Mouse (Mus musculus) splenic B cell, adult 2 months (primary cell): Measurements from ENCODE around the gene Ctbp2.

Experiments used
- DNase-seq: peaks from one replicate; pipeline ENCODE4 v3.0.0-alpha.2; 2011; ENCODE audit warnings: low read depth, low spot score
- H3K27me3 ChIP-seq: 2 replicates; pipeline ENCODE4 v1.6.1; 2012; ENCODE audit warnings: mild to moderate bottlenecking, low read length, moderate library complexity, mixed read lengths; ENCODE audit not compliant: control insufficient read depth, poor library complexity, insufficient read depth, severe bottlenecking
- H3K36me3 ChIP-seq: 2 replicates; pipeline ENCODE4 v1.6.1; 2012; ENCODE audit warnings: mild to moderate bottlenecking, low read length, moderate library complexity, mixed read lengths; ENCODE audit not compliant: control insufficient read depth, poor library complexity, insufficient read depth, severe bottlenecking

Ctbp2 gene

DNA sequence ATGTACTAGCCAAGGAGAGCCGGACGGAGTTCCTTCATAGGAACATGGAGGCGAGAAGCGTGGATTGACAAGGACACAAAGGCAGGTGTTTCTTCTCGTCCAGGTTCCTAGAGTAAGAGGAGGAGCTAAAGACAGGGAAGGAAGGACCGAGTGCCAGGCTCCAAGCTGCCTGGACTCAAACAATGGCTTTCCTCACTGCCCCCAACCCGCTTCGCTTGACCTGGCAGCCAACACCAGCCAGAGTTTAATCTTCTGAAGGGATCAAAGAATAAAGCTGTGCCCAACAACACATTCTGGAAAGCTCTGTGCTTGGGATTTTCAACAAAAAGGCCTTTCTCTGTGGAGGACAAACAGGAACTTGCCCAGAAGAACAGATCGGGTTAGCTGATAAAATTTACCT lies 70.4 kb downstream of the Ctbp2 start:
- Histone ChIP-seq H3K27me3 (no peaks in the 10 kb centered on the region), H3K36me3 (no peaks in the 10 kb centered on the region)
- no peak for DNase-seq

DNA sequence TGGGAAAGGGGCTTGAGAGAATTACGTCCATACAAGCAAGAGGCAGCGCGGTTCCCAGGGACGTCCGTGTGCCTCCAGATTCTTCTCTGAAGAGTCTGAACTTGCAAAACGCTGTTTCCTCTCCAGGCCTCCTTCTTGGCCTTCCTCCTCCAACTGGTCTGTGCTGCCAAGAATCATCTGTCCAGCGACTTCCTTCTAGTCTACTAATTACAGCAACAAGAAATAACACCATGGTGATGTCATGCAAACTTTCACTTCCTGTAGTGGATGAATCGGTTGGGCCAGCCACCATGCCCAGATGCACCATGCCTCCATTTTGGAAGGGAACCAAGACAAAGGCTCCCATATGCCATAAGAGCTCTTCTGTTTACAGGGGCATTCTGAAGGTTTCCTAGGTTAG lies 71.3 kb downstream of the Ctbp2 start:
- peak; percentile 5 for DNase-seq
- no peaks in the 10 kb centered on the region for H3K36me3 ChIP-seq

DNA sequence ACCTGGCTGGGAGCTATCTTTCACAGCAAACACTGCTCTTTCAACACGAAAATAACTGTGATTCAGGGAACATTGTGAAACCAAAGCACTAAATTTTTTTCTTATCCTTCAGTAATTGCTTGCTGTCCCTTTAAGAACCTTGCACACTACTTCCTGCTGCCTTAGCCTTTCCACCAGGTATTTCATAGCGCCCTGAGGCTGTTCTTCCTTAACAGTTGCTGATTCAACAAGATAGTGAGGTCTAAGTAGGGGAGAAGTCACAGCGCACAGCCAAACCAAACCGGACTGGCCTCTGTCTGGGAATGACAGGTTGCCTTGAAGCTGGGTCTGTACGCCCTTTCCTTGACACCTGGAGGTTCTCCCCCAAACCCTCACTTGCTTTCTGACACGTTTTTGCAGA lies 73.5 kb downstream of the Ctbp2 start:
- H3K36me3 ChIP-seq, result no peaks in the 10 kb centered on the region
- H3K27me3 ChIP-seq, result no peaks in the 10 kb centered on the region

More for the DNA sequence above, 71.3 kb downstream of the Ctbp2 start:
- no peaks in the 10 kb centered on the region for H3K27me3 ChIP-seq

DNA sequence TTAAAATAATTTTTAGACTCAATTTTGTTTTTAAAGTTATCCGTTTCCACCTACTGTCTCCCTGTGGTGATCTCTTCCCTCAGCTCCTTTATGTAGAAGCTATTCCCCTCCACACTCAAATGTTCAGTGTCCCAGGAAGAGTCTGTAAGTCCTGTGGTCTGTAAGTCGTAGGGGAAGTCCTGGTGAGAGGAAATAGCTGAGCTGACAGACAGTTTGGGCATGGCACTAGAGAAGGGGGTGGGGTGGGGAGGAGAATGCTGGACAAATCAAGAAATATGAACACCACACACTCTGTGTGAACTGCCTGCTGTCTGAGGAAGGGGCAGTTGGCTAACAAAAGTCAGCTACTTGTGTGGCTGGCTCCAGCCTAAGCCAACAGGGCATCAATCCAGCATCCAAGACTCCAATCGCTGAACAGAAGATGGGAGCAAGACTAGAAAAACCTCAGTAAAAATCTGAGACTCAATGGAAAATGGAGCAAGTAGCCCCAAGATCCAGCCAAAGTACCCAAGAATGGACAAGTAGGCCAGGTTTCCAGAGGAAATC lies 76.0 kb downstream of the Ctbp2 start:
- H3K27me3 ChIP-seq, result no peaks in the 10 kb centered on the region
- no peak for DNase-seq
- H3K36me3 ChIP-seq, result no peaks in the 10 kb centered on the region

More for the DNA sequence above, 73.5 kb downstream of the Ctbp2 start:
- DNase-seq, result no peak

DNA sequence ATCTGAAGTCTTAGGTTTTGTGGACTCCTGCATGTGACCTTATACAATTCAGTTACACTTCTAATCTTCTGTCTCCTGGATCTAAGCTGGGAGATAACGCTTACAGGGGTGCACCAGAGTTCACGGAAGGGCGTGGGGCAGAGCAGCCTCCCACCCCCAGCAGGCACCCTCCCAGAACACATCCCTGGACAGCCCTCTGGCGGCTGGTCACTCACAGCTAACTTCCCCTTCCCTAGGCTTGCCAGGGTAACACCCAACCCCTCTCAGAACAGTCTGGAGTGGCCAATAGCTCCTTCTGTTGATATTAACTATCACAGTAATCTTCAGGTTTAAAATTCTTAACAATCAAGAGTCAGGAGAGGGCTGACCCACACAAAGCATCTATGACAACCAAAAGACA lies 76.9 kb downstream of the Ctbp2 start:
- Histone ChIP-seq H3K27me3 (no peaks in the 10 kb centered on the region), H3K36me3 (no peaks in the 10 kb centered on the region)
- DNase-seq, result no peak

DNA sequence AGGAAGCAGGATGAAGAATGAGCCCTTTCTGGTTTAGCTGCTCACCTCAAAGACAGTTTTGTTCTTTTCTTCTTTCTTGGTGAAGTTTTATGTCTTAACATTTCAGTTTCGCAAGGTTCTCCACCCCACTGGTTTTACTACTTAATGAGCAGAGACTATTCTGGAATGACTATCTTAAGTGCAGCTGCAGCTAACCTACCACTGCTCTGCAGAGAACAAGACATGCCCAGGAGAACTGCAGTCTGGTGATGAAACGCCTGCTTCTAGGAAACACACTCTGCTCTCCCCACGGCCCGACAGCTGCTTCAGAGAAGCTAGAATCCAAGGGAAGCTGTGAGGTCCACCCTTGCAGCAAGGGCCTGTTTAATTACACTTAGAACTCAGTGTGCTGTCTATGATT lies 79.4 kb downstream of the Ctbp2 start:
- DNase-seq, result no peak
- Histone ChIP-seq H3K36me3 (no peaks in the 10 kb centered on the region), H3K27me3 (no peaks in the 10 kb centered on the region)

DNA sequence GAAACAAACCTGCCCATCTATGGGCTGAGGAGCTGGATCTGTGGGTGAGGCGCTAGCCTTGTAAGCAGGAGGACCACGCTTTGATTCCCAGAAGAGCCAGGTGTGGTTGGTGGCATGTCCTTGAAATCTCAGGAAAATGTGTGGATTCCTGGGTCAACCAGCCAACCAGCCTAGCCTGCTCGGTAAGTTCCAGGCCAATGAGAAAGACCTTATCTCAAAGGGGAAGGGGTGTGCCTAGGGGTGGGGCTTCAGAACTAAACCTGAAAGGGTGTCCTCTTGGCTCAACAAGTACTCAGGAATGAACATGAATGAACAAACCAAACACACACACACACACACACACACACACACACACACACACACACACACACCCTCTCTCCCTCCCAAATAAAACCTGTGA lies 82.4 kb downstream of the Ctbp2 start:
- no peak for DNase-seq
- no peaks in the 10 kb centered on the region for H3K27me3 ChIP-seq
- H3K36me3 ChIP-seq, result no peaks in the 10 kb centered on the region

DNA sequence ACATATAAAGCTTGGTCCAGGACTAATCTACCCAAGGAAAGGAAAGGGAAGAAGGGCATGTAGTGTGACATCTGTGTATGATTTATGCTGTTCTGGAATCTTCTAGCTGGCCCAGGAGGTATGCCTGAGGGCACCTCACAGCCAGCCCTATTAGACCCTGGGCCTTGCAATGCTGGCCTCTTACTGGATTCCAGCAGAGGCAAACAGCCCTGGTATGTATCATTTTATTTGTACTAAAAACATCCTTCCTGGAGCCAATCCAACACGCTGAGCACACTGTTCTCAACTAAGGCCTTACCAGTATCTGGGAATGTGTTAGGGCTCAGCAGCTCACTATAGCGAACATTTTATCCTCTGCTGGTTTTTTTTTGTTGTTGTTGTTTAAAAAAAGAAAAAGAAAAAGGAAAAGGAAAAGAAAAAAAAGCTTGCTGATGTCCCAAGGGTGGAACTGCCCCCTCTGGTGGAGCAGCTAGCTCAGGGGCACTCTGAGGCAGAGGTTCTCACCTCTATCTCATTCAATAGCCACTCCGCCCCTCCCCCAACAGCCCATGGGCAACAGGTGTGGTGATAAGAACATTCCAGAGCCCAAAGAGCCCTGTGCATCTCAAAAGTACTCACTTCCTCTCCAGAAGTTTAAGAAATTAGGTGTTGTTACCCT lies 83.3 kb downstream of the Ctbp2 start:
- DNase-seq, result no peak
- H3K36me3 ChIP-seq, result no peaks in the 10 kb centered on the region
- no peaks in the 10 kb centered on the region for H3K27me3 ChIP-seq

DNA sequence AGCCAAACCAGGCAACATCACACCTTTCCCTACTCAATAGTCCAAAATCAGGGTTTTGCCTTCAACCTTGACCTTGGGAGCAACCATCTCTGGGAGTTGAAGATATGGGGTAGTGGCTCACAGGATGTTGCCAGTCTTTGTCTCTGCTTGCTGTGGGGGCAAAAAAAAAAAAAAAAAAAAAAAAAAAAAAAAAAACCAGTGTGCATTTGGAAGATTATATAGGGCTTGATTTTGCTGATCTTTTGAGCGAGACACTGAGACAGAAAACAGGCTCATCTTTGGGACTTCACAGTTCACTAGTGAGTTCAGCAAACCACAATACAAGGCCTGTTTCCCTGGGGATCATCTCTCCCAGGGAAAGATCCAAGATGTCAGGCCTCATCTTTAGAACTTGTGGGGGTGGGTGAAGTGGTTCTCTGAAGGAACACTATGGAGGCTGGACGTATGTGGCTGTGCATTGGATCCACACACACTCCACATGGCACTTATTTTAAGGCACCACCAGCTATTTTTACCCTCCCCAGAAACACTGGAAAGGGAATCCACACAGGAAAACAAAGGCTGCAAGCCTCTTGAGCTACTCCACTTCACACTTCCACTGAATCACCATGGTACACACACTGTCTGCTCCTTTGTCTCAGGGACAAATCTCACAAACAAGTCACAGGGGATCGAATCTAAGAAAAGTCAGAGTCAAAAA lies 84.4 kb downstream of the Ctbp2 start:
- DNase-seq, result no peak
- Histone ChIP-seq H3K36me3 (no peaks in the 10 kb centered on the region), H3K27me3 (no peaks in the 10 kb centered on the region)

DNA sequence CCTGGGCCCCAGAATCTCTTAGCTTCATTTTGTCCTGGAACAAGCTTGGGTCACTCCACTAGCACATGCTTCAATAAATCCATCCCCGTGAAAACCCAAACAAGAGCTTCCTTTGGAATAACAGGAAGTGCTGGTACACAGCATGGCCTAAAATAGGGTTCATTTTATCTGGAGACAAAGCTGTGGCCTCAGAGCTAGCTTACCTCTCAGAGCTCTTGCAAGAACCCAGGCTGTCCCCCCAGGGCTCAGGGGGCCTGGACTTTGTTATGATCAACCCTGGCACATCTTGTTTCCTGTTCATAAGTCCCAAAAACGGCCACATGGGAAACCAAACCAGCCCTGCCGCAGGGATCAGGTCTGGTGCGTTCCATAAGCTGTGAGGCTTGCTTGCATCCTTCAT lies 86.5 kb downstream of the Ctbp2 start:
- no peak for DNase-seq
- Histone ChIP-seq H3K36me3 (no peaks in the 10 kb centered on the region), H3K27me3 (no peaks in the 10 kb centered on the region)

DNA sequence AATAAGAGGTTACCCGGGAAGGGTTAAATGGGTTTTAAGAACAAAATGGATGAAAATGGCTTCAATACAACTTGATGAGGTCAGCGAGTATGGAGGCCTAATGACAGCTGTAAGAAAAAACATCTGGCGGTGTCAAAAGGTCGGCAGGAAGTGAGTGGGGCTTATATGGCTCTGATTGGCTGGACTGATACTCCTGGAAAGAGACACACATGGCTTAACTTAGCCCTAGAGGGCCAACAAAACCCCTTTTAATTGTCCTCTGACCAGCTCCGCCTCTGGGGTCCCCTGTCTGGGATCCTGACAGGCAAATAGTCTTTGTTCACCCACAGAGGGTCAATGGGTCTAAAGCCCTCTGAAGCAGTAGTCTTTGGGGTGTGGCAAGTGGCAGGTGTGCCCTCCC lies 86.9 kb downstream of the Ctbp2 start:
- Histone ChIP-seq H3K36me3 (no peaks in the 10 kb centered on the region), H3K27me3 (no peaks in the 10 kb centered on the region)
- DNase-seq, result no peak

DNA sequence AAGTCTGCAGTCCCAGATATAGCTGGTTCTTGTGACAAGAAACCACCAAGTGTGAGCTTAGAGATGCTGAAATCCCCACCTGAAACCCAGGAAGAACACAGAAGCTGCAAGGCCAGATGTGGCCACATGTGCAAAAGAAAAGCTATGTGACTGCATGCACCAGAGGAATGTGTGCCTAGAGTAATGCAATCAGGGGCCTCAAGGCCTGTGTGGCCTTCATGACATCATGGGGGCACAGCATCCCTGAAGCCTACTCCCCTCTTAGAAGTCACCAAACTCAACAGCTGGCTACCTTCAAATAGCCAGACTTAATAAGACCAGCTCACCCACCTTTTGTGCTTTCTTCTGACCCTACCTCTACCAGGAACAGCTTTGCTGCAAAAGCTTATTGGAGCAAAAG lies 88.3 kb downstream of the Ctbp2 start:
- Histone ChIP-seq H3K36me3 (no peaks in the 10 kb centered on the region), H3K27me3 (no peaks in the 10 kb centered on the region)
- no peak for DNase-seq

DNA sequence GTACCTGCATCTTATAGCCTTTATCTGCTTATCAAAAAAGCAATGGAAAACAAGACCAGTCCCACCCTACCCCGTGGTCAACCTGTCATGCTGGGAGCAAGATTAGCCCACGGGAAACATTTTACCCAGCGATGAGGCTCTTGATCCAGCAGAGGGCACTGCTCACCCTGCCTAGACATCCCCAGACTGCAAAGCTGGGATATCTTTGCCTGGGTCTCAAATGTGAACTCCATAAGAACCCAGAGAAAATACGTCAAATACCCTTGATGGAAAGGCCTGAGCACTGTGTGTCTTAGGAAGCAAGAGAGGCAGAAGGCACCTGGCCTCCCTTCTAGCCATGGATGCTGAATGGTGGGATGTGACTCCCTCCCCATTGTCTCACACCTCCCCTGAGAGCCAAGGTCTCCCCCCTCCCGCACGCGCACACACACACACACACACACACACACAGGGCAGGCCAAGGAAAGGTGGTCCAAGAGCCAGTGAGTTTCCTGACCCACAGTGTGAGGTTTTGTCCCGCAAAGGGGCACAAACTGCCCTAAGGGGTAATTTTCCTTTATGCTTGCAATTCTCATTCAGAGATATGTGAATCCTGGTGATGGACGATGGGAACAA lies 91.5 kb downstream of the Ctbp2 start:
- peak; percentile 35 for DNase-seq
- Histone ChIP-seq H3K36me3 (no peaks in the 10 kb centered on the region), H3K27me3 (no peaks in the 10 kb centered on the region)

DNA sequence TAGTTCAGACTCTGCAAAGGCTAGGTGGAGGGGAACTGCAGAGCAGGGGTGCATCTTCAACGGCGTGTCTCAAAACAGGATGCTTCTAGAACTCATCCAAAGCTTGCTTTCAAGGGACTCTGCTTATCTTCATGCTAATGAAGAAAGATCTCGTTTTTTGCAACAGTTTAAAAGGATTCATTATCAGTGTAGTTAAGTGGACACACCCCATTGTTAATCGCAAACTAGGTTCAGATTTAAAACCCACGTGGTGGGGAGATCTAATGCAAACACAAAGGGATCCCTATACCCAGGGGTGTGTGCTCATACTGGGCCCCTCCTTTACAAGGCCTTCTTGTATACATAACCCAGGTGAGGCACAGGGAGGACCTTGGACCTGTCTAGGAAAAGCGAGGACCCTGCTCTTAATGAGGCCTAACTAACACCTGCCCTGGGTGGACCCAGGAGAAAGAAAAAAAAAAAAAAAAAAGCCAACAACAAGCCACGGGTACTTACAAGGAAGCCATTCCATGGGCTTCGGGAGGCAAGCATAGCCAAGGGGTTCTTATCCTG lies 94.6 kb downstream of the Ctbp2 start:
- DNase-seq, result no peak
- H3K27me3 ChIP-seq, result no peaks in the 10 kb centered on the region
- H3K36me3 ChIP-seq, result no peaks in the 10 kb centered on the region

DNA sequence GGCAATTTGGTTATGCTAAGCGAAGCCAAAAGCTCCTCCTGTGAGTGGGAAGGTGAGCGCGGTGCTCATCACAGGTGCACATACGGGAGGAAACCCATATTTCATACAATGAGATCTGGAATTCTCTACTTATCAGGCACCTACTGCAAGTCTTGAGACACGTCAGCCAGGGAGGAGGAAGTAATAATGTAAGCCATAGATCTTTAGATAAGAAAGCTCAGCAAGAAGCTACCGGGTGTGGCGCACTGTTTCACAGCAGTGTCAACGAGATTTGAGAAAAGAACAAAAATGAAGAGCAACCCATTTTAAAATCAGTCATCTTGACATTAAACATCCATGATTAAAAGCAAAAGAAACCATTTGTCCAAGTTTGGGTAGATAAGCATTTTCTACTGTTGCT lies 95.2 kb downstream of the Ctbp2 start:
- no peak for DNase-seq
- Histone ChIP-seq H3K27me3 (no peaks in the 10 kb centered on the region), H3K36me3 (no peaks in the 10 kb centered on the region)
